Mouse (Mus musculus) C2C12 (cell line): ENCODE results near the gene Adarb2.

Experiments used
- MAX ChIP-seq: IDR thresholded peaks from one replicate; pipeline ENCODE4 v1.6.1; 2011; ENCODE audit warnings: mild to moderate bottlenecking, control low read depth
- MYOG ChIP-seq: IDR thresholded peaks from one replicate; pipeline ENCODE4 v1.6.1; 2011; ENCODE audit not compliant: control insufficient read depth, insufficient read length; ENCODE audit errors: extremely low read depth

DNA sequence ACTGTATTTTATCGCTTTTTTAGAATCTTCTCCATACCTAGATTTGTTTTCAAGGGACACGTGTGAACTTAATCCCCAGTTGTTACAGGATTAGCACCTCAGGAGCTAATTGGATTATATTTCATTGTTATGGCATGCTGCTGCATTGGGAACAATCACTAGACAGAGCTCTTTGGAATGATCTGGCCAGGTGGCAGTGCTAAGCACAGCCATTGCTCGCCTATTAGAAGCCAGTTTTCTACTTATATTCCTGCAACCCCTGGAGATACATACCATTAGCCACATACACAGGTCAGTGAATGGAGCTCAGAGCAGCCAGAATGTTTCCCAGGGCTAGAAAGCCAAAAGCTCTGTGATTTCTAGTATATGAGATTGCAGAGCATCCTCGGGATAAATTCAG is 131.9 kb downstream of the Adarb2 start:
- TF ChIP-seq MAX (no peak), MYOG (no peak)
